ENCODE assay signal across 9 mouse cellular contexts in the genomic region with DNA sequence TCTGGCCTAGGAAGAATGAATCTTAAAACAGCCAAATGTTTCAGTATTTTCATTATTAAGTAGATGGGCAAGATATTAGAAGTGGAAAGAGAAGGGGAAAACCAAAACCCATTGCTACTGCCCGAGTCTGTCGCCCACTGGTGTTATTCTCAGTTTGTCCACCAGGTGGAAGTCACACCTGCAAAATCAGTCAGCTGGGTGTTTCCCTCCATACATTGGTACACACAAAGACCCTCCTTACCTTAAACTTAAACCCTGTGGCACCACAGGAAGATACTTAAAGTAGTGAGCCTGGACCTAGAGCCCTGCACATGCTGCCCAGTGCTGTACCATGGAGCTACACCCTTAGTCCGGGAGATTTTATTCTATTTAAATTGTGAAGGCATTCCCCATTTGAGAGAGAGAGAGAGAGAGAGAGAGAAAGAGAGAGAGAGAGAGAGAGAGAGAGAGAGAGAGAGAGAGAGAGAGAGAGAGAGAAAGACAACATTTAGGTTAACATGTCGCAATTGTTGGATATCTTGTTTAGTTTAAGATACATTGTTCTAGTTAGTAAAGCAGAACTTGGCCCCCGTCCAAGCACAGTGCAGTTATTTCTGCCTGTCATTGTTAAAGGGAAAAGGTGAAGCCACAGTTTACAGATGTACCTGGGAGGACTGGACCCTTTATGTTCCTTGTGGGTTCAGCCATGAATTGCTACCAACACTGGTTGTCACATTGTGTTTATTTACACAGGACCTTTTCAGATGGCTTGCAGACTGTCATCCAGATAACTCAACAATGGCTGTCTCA. TPM values are rescaled to one million over a fixed set of nuclear protein-coding genes. Genes with fewer than 3 reads are reported as not detected.
A peak's percentile ranks its signal among the peaks of the same experiment; 100 is the strongest.
DNase-seq lines count a peak whose midpoint lies in the region; ATAC-seq and TF ChIP-seq lines count a peak whose summit lies in the region.
"Had no signal": no experiment of that assay in that cellular context is flagged by ENCODE, and none has a peak within 500 bp of the region (broad histone marks: within the 10 kb centered on the region; RNA-seq: fewer than 3 reads in every experiment).

No protein-coding gene starts in this region.

- no peak overlapping the region for H3K27ac ChIP-seq in hindbrain, embryonic 14.5 days
- H3K27ac ChIP-seq in limb, embryonic 14.5 days (replicated peaks; ENCODE audit: low read depth, low read length) = no peak overlapping the region
- H3K27ac ChIP-seq: stomach, embryonic 15.5 days had no signal

- H3K36me3 ChIP-seq in hindbrain, embryonic 14.5 days (replicated peaks; ENCODE audit: control insufficient read depth, insufficient read depth) = no peaks in the 10 kb centered on the region
- no peaks in the 10 kb centered on the region for H3K36me3 ChIP-seq in limb, embryonic 14.5 days (ENCODE audit: control insufficient read depth, insufficient read depth, low read length)
- H3K36me3 ChIP-seq: stomach, embryonic 15.5 days had no signal

- H3K4me2 ChIP-seq in hindbrain, embryonic 14.5 days (replicated peaks) = no peak overlapping the region
- no peak overlapping the region for H3K4me2 ChIP-seq in limb, embryonic 14.5 days (replicated peaks; ENCODE audit: low read depth, low read length, severe bottlenecking)
- H3K4me2 ChIP-seq: stomach, embryonic 15.5 days had no signal

- no peaks in the 10 kb centered on the region for H3K9me3 ChIP-seq in hindbrain, embryonic 14.5 days (ENCODE audit: control insufficient read depth, low read length)
- H3K9me3 ChIP-seq in limb, embryonic 14.5 days (ENCODE audit: control insufficient read depth, low read length) = no peaks in the 10 kb centered on the region
- H3K9me3 ChIP-seq: stomach, embryonic 15.5 days had no signal

- DNase-seq in urinary bladder, postnatal 36 days (ENCODE audit: low spot score in 2 of 2) = peak; percentile 62 to 73
- DNase-seq in urinary bladder, postnatal 10 days (ENCODE audit: low spot score) = no peak
- peak; percentile 85 for DNase-seq in brain, adult 2 months (ENCODE audit: low read depth, low spot score)
- peak; percentile 86 for DNase-seq in hindbrain, embryonic 14.5 days (ENCODE audit: low spot score)
- DNase-seq in limb, embryonic 14.5 days (ENCODE audit: low spot score) = peak; percentile 73
- peak; percentile 59 to 73 for DNase-seq in natural killer cell, adult 2 months (ENCODE audit: low spot score in 2 of 2)
- DNase-seq in thymus, postnatal 36 days = peak; percentile 74 to 79

- TF ChIP-seq POLR2A in limb, embryonic 14.5 days (IDR thresholded peaks at IDR 0.05; ENCODE audit: borderline replicate concordance, extremely low read depth, insufficient read depth, insufficient read length) = no peak

- no peaks in the 10 kb centered on the region for H3K27me3 ChIP-seq in hindbrain, embryonic 14.5 days (ENCODE audit: control insufficient read depth, insufficient read depth, low read length)
- H3K27me3 ChIP-seq in limb, embryonic 14.5 days (ENCODE audit: control insufficient read depth, insufficient read depth, low read length) = no peaks in the 10 kb centered on the region
- H3K27me3 ChIP-seq: stomach, embryonic 15.5 days had no signal

- 40% methylated on average over 5 of the region's 5 CpGs for whole genome bisulfite sequencing in hindbrain, embryonic 14.5 days
- 34% methylated on average over 5 of the region's 5 CpGs for WGBS in limb, embryonic 14.5 days

- ATAC-seq in erythroid progenitor cell, adult 5-6 weeks (replicated peaks; ENCODE audit: low FRiP score, poor library complexity, severe bottlenecking) = peak; percentile 67; the same call in 1 of the 2 replicates
- no peak for ATAC-seq in hindbrain, embryonic 14.5 days (ENCODE audit: low FRiP score)
- no peak for ATAC-seq in limb, embryonic 14.5 days (ENCODE audit: low FRiP score, low read depth)

- peaks cover 23% of the 10 kb centered on the region for H3K4me1 ChIP-seq in hindbrain, embryonic 14.5 days (replicated peaks; ENCODE audit: control insufficient read depth, insufficient read depth, low read length)
- H3K4me1 ChIP-seq in limb, embryonic 14.5 days (ENCODE audit: control insufficient read depth, insufficient read depth, low read length) = peaks cover 43% of the 10 kb centered on the region

- H3K4me3 ChIP-seq in hindbrain, embryonic 14.5 days (replicated peaks; ENCODE audit: low read length) = no peak overlapping the region
- no peak overlapping the region for H3K4me3 ChIP-seq in limb, embryonic 14.5 days (replicated peaks; ENCODE audit: low read length)
- H3K4me3 ChIP-seq: stomach, embryonic 15.5 days had no signal

- no peak overlapping the region for H3K9ac ChIP-seq in hindbrain, embryonic 14.5 days
- H3K9ac ChIP-seq in limb, embryonic 14.5 days (ENCODE audit: low read depth, low read length, severe bottlenecking) = no peak overlapping the region
- H3K9ac ChIP-seq: stomach, embryonic 15.5 days had no signal

RNA-seq across cellular contexts. Expression of a gene that starts 16.0 kb away (rescaled TPM):
- 16.2 TPM in 1 of 2 replicates, not detected in the other for total RNA-seq in erythroid progenitor cell, adult 5-6 weeks (2015; ENCODE audit: low replicate concordance)
- 11.6 and 17.4 TPM in 2 replicates for total RNA-seq in erythroid progenitor cell, adult 5-6 weeks (2017; ENCODE audit: low replicate concordance)
- 8.8 and 13.4 TPM in 2 replicates for polyA plus RNA-seq in hindbrain, embryonic 14.5 days (2014; fragmentation: Nextera tagmentation; extraction: Ambion mirVana)
- 14.7 and 18.2 TPM in 2 replicates for polyA plus RNA-seq in limb, embryonic 14.5 days (2012; rRNA removed)
- polyA plus RNA-seq in limb, embryonic 14.5 days (2014; fragmentation: Nextera tagmentation; extraction: Ambion mirVana) = 16.5 and 16.6 TPM in 2 replicates

RNA-seq across cellular contexts. Expression of a gene that starts 16.2 kb away (rescaled TPM):
- 0.72 and 5.9 TPM in 2 replicates for total RNA-seq in erythroid progenitor cell, adult 5-6 weeks (2015; ENCODE audit: low replicate concordance)
- 3.3 and 3.5 TPM in 2 replicates for total RNA-seq in erythroid progenitor cell, adult 5-6 weeks (2017; ENCODE audit: low replicate concordance)
- 20.3 and 20.9 TPM in 2 replicates for polyA plus RNA-seq in hindbrain, embryonic 14.5 days (2014; fragmentation: Nextera tagmentation; extraction: Ambion mirVana)
- 52.0 and 70.2 TPM in 2 replicates for polyA plus RNA-seq in limb, embryonic 14.5 days (2012; rRNA removed)
- polyA plus RNA-seq in limb, embryonic 14.5 days (2014; fragmentation: Nextera tagmentation; extraction: Ambion mirVana) = 34.7 and 35.8 TPM in 2 replicates

RNA-seq across cellular contexts. Expression of a gene that starts 16.4 kb away (rescaled TPM):
- not detected in 2 replicates for total RNA-seq in erythroid progenitor cell, adult 5-6 weeks (2015; ENCODE audit: low replicate concordance)
- not detected in 2 replicates for total RNA-seq in erythroid progenitor cell, adult 5-6 weeks (2017; ENCODE audit: low replicate concordance)
- polyA plus RNA-seq in hindbrain, embryonic 14.5 days (2014; fragmentation: Nextera tagmentation; extraction: Ambion mirVana) = 1.5 TPM in 1 of 2 replicates, not detected in the other
- not detected in 2 replicates for polyA plus RNA-seq in limb, embryonic 14.5 days (2012; rRNA removed)
- polyA plus RNA-seq in limb, embryonic 14.5 days (2014; fragmentation: Nextera tagmentation; extraction: Ambion mirVana) = 3.0 TPM in 1 of 2 replicates, not detected in the other
- polyA plus RNA-seq: stomach, embryonic 15.5 days had no signal
